Mouse (Mus musculus) 3134 (cell line): Measurements from ENCODE around the gene 4921517D22Rik.

ENCODE experiments used
- DNase-seq: peaks from one replicate; pipeline ENCODE4 v3.0.0-alpha.2; 2011; ENCODE audit warnings: low spot score; ENCODE audit not compliant: insufficient read length; ENCODE audit errors: extremely low read depth

The 4921517D22Rik gene

DNA sequence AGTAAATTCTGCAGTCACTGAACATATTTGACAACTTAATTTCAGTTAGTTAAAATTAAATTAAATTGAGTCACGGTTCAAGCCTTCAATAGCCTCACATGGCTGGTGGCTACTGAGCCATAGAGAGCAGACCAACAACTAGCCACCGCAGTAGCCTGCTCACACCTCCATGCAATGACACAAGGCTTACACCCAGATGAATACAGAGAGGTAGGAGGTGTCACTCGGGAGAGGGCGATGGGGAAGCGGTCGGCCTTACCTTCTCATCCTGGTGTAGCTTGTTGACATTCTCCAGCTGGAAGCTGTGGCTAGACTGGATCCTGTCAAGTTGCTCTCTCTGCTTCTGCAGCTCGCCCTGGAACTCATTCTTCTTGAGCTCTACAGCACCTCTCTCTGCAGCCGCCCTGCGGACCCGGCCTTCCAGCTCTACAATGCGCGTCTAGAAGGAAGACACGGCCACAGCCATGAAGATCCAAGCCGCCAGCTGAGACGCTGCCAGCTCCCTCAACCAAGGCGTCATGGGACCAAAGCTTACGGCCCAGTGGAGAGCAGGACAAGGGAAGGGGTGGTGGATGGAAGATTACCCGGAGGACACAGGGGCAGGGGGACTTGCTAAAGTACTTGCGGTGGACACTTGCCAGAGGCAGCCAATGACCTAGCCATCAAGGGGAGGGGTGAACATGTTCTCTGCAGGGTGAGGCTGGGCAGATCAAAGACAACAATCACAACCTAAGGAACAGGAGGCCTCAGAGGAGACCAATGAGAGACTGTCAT lies 29.8 kb downstream of the 4921517D22Rik start:
- DNase-seq: no peak

- no peak for DNase-seq
Observed at GRCm38 (mm10) chr13:59661966-59662365, 31.9 kb downstream of the 4921517D22Rik start.

- no peak for DNase-seq
Observed at GRCm38 (mm10) chr13:59661387-59661786, 32.5 kb downstream of the 4921517D22Rik start.

DNA sequence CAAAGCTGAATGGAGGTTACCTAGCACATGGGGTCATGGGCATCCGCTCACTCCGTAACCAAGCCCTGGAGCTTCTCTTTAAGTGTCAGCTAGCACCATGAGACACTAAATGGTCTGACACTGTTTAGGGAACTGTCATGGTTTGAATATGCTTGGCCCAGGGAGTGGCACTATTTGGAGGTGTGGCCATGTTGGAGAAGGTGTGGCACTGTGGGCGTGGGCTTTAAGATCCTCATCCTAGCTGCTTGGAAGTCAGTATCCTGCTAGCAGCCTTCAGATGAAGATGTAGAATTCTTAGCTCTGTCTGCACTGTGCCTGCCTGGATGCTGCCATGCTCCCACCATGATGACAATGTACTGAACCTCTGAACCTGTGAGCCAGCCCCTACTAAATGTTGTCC lies 33.5 kb downstream of the 4921517D22Rik start:
- DNase-seq: no peak

GRCm38 (mm10) chr13:59657781-59658180 lies 36.1 kb downstream of the 4921517D22Rik start:
- DNase-seq: no peak

- no peak for DNase-seq
Observed at GRCm38 (mm10) chr13:59656975-59657388, 36.9 kb downstream of the 4921517D22Rik start.

- DNase-seq: no peak
Observed at GRCm38 (mm10) chr13:59656316-59656832, 37.5 kb downstream of the 4921517D22Rik start.

- no peak for DNase-seq
Observed at GRCm38 (mm10) chr13:59655718-59656315, 38.1 kb downstream of the 4921517D22Rik start.

GRCm38 (mm10) chr13:59654465-59654864 lies 39.4 kb downstream of the 4921517D22Rik start:
- DNase-seq: no peak

DNA sequence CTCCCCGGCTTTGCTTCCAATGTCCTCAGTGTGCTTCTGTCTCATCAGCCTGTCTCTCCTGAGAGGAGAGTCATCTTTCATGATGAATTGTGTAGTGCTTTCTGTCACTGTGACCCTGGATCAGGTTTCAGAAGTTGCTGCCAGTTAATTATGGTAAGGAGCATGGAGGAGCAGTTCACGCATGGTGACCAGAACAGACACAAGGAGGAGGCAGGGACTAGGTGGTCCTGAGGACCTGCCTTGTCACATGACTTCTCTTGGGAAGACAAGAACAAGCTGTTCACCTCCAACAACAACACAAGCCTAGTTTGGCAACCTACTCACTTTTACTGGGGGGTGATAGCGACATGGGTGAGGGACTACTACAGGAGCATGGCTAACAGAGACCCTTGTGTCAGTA lies 40.8 kb downstream of the 4921517D22Rik start:
- DNase-seq: no peak

GRCm38 (mm10) chr13:59652651-59653050 lies 41.3 kb downstream of the 4921517D22Rik start:
- no peak for DNase-seq

DNA sequence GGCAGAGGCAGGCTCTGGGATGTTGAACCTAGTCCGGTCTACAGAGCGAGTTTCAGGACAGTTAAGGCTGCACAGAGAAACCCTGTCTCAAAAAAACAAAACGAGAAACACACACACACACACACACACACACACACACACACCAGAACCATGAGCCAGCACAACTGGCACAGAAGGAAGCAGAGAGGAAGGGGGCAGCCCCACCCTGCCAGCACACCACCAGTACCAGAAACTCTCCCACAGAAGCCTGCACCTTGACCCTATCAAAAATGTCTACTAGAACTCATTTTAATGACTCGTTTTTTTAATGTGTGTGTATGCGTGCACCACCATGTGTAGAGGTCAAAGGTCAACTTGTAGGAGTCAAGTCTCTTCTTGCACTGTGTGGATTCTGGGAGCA lies 44.1 kb downstream of the 4921517D22Rik start:
- no peak for DNase-seq

DNA sequence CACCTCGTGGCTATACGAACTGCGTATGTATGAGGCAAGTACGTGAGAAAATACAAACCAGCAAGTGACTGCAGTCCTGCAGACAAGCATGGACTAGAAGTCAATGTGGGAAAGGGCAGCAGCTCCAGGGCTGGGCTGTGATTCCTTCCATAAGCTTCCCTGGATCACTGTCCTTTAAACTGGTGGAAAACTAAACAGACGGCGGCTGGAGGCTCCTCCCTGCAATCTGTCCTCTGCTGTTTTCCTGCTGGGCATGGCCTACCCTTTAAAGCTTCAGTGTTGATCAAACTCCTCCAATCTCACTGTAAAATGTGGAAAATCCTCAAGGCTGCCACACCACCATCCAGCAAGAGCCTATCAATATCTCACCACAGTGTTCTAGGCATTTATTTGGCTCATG lies 45.3 kb downstream of the 4921517D22Rik start:
- DNase-seq: no peak

GRCm38 (mm10) chr13:59647484-59647883 lies 46.4 kb downstream of the 4921517D22Rik start:
- DNase-seq: no peak

GRCm38 (mm10) chr13:59646674-59647244 lies 47.1 kb downstream of the 4921517D22Rik start:
- DNase-seq: no peak

DNA sequence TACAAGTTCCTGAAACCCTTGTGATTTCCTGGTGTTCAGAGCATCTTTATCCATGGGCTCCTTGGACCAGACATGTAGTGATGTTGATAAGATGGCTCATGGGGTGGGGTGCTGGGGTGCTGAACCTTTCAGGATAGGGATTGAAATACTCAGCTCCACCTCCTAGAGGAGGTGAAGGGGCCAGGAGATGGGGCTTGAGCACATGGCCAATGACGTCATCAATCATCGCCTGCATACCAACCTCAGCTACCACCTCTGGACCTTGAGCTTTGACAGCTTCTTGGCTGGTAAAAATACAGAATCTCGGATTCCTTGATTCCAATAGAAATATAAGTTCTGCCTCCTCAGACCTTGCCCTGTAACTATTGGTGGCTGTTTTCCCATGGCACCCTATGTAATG lies 48.4 kb downstream of the 4921517D22Rik start:
- no peak for DNase-seq

DNA sequence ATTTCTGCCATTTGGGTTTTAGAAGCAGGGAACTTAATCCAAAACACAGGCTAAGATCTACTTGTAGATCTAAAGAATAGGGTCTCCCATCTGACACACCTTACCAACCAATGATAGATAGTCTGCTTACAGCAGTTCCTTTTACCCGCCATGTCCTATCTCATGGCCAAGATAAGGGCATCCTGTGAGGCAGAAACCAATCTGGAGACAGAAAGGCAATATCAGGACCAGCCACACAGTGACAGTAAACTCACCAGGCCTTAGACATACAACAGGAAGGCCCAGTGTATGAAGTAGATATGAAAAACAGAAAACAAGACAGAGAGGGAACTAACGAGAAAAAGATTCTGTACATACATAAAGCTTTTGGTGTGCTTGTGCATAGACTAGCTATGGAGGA lies 51.1 kb downstream of the 4921517D22Rik start:
- no peak for DNase-seq

DNA sequence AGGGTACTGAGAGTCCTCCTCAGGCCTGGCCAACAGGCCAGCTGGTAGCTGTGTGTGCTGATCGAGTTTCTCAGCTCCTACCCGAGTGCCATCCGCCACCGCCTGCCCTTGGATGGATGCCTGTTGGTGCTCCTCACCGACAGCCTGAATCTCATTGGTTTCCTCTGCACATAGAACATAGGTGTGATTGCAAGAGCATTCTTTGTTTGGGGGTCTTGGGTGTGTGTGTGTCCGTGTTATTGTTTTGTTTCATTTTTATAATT lies 53.8 kb downstream of the 4921517D22Rik start:
- DNase-seq: no peak

- no peak for DNase-seq
Observed at GRCm38 (mm10) chr13:59639368-59640177, 54.3 kb downstream of the 4921517D22Rik start.

DNA sequence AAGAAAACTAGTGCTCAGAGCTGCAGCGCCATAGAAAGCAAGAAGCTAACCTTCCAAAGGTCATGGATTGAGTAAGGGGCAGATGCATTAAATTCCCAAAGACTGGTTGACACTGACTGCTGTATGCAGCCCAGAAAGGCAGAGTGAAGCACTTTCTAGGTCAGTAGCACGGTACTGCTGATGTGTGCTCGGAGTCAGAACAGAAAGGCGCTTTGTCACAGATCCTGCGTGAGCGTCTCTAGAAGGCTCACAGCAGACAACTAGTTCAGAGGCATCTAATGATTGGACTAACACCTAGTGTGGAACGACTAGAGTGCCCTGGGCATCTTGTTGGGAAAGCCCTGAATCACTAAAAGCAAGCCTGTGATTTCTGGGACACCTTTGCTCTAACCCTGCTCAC lies 56.1 kb downstream of the 4921517D22Rik start:
- no peak for DNase-seq
